Mouse (Mus musculus): Measurements from ENCODE around the gene Ctsk.
"Not testable (repeated sequence)": the region's sequence is repeated elsewhere in the genome, so short reads cannot be mapped to it uniquely, and the experiment has no call there.

Ctsk gene

GRCm38 (mm10) chr3:95526111-95526510 lies 27.1 kb downstream of the Ctsk start:
- no peak for DNase-seq

- DNase-seq: no peak
These were observed 27.7 kb downstream of the Ctsk start, which contains the start of gene Ctss for GRCm38 (mm10) chr3:95526622-95527211. TSS of gene Ctss (plus strand) at chr3:95526786.

GRCm38 (mm10) chr3:95529814-95530213 lies 30.8 kb downstream of the Ctsk start:
- no peak for DNase-seq

GRCm38 (mm10) chr3:95531025-95531424 lies 32.0 kb downstream of the Ctsk start:
- DNase-seq: no peak

- DNase-seq: no peak
These were observed 34.3 kb downstream of the Ctsk start for GRCm38 (mm10) chr3:95533364-95533763.

GRCm38 (mm10) chr3:95534927-95535326 lies 35.9 kb downstream of the Ctsk start:
- no peak for DNase-seq

- no peak for DNase-seq
These were observed 39.9 kb downstream of the Ctsk start for GRCm38 (mm10) chr3:95538936-95539335.

GRCm38 (mm10) chr3:95539837-95540236 lies 40.8 kb downstream of the Ctsk start:
- DNase-seq: no peak

- not testable (repeated sequence) for DNase-seq
These were observed 42.1 kb downstream of the Ctsk start for GRCm38 (mm10) chr3:95541186-95541585.

GRCm38 (mm10) chr3:95542171-95542570 lies 43.1 kb downstream of the Ctsk start:
- DNase-seq: no peak

GRCm38 (mm10) chr3:95542981-95543380 lies 43.9 kb downstream of the Ctsk start:
- DNase-seq: no peak

GRCm38 (mm10) chr3:95550176-95550575 lies 51.1 kb downstream of the Ctsk start:
- no peak for DNase-seq

- no peak for DNase-seq
These were observed 54.9 kb downstream of the Ctsk start for GRCm38 (mm10) chr3:95553986-95554385.

Measured in thymus, postnatal 14 days (tissue).